Mouse (Mus musculus): Measurements from ENCODE around the gene Edil3. TPM values are rescaled to one million over a fixed set of nuclear protein-coding genes. Genes with fewer than 3 reads are reported as not detected.

Gene Edil3
- 2.0 and 2.3 TPM in 2 replicates for polyA plus RNA-seq (2015; fragmentation: Nextera tagmentation; extraction: Ambion mirVana)

DNA sequence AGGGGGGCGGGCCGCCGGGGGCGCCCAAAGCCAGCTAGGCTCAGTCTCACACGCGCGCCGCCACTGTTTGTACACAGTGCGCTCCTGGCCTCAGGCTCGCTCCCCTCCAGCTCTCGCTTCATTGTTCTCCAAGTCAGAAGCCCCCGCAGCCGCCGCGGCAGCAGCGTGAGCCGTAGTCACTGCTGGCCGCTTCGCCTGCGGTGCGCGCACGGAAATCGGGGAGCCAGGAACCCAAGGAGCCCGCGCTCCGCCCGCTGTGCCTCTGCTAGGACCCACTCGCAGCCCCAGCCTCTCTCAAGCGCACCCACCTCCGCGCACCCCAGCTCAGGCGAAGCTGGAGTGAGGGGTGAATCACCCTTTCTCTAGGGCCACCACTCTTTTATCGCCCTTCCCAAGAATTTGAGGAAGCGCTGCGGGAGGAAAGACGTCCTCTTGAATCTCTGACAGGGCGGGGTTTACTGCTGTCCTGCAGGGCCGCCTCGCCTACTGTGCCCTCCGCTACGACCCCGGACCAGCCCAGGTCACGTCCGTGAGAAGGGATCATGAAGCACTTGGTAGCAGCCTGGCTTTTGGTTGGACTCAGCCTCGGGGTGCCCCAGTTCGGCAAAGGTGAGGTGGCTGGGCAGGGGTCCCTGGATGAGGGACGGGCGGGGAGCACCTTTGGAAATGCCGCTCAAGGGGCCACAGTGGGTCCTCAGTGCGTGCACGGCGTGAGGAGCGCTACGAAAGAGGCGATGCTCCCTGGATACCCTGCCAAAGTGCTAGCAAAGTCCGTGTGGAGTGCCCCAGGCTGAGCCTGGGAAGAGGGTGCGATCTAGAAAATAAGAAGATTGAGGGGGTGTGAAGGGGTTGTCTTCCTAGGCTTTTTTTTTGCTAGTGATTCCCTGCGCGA is at the start of gene Edil3:
Gene Edil3, plus strand, starts transcription at position 33 of the 892 bp plus-strand sequence.
- Histone ChIP-seq H3K36me3 (ENCODE audit: insufficient read depth, low read length) (no peaks in the 10 kb centered on the region), H3K9me3 (replicated peaks; ENCODE audit: low read length) (no peaks in the 10 kb centered on the region), H3K9ac (ENCODE audit: low read depth, low read length) (peak within 1 kb of the TSS; percentile 41), H3K27me3 (ENCODE audit: insufficient read depth, low read length) (0 out of 2 replicates have a peak, but pooled peaks cover 3% of the 10 kb centered on the region), H3K27ac (no peak within 1 kb of the TSS), H3K4me3 (replicated peaks; ENCODE audit: low read depth, low read length) (peak within 1 kb of the TSS; percentile 63), H3K4me1 (replicated peaks; ENCODE audit: insufficient read depth, low read length) (0 out of 2 replicates have a peak, but pooled peaks cover 4% of the 10 kb centered on the region), H3K4me2 (ENCODE audit: low read length) (peak within 1 kb of the TSS; percentile 99)
- DNase-seq (ENCODE audit: low spot score) (peak; percentile 55), ATAC-seq (replicated peaks; ENCODE audit: low FRiP score, low read depth) (peak; percentile 63)
- WGBS: under 1% methylated on average over 50 of the region's 60 CpGs
- TF ChIP-seq CTCF (IDR thresholded peaks at IDR 0.05; ENCODE audit: low read depth): no peak

- no peak overlapping the region for H3K27ac ChIP-seq
- no peaks in the 10 kb centered on the region for H3K36me3 ChIP-seq (ENCODE audit: insufficient read depth, low read length)
- no peak for TF ChIP-seq CTCF (IDR thresholded peaks at IDR 0.05; ENCODE audit: low read depth)
- H3K9ac ChIP-seq (ENCODE audit: low read depth, low read length): no peak overlapping the region
- WGBS: 82% methylated on average over 1 of the region's 1 CpGs
- H3K4me1 ChIP-seq (replicated peaks; ENCODE audit: insufficient read depth, low read length): no peaks in the 10 kb centered on the region
- no peak overlapping the region for H3K4me3 ChIP-seq (replicated peaks; ENCODE audit: low read depth, low read length)
- H3K4me2 ChIP-seq (ENCODE audit: low read length): no peak overlapping the region
- DNase-seq (ENCODE audit: low spot score) (no peak), ATAC-seq (replicated peaks; ENCODE audit: low FRiP score, low read depth) (no peak)
- no peaks in the 10 kb centered on the region for H3K27me3 ChIP-seq (ENCODE audit: insufficient read depth, low read length)
- no peaks in the 10 kb centered on the region for H3K9me3 ChIP-seq (replicated peaks; ENCODE audit: low read length)
Measured at GRCm38 (mm10) chr13:88799186-88799585, 22.1 kb upstream of the Edil3 start.

DNA sequence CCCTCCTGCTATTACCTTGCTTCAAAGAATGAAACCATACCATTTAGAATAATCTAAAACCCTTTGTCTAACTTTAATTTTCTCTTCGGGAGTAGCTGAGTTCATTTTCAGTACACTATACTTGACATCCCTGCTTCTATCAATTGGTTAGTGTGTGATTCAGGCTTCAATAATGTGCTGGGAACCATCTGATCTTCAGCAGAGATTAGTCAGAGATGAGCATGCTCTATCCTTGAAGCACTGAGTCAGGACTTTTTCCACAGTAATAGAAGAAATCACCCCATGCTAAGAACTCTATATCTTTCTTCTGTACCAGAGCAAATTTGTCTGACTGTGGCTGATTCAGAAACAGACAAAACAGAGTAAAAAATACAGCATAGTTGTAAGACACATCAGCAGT is 20.3 kb upstream of the Edil3 start:
- WGBS: 68% methylated on average over 1 of the region's 1 CpGs
- ATAC-seq (replicated peaks; ENCODE audit: low FRiP score, low read depth): no peak
- H3K4me3 ChIP-seq (replicated peaks; ENCODE audit: low read depth, low read length): no peak overlapping the region

GRCm38 (mm10) chr13:88805838-88806237 is 15.4 kb upstream of the Edil3 start:
- H3K4me3 ChIP-seq (replicated peaks; ENCODE audit: low read depth, low read length): no peak overlapping the region
- DNase-seq (ENCODE audit: low spot score) (peak; percentile 53), ATAC-seq (replicated peaks; ENCODE audit: low FRiP score, low read depth) (no peak)
- 43% methylated on average over 1 of the region's 1 CpGs for WGBS
- no peaks in the 10 kb centered on the region for H3K9me3 ChIP-seq (replicated peaks; ENCODE audit: low read length)
- no peak overlapping the region for H3K9ac ChIP-seq (ENCODE audit: low read depth, low read length)
- no peaks in the 10 kb centered on the region for H3K36me3 ChIP-seq (ENCODE audit: insufficient read depth, low read length)
- H3K27me3 ChIP-seq (ENCODE audit: insufficient read depth, low read length): no peaks in the 10 kb centered on the region
- no peak for TF ChIP-seq CTCF (IDR thresholded peaks at IDR 0.05; ENCODE audit: low read depth)
- no peak overlapping the region for H3K27ac ChIP-seq
- no peak overlapping the region for H3K4me2 ChIP-seq (ENCODE audit: low read length)
- no peaks in the 10 kb centered on the region for H3K4me1 ChIP-seq (replicated peaks; ENCODE audit: insufficient read depth, low read length)

More for the DNA sequence above, 20.3 kb upstream of the Edil3 start:
- H3K9me3 ChIP-seq (replicated peaks; ENCODE audit: low read length): no peaks in the 10 kb centered on the region
- H3K4me1 ChIP-seq (replicated peaks; ENCODE audit: insufficient read depth, low read length): no peaks in the 10 kb centered on the region
- H3K27me3 ChIP-seq (ENCODE audit: insufficient read depth, low read length): no peaks in the 10 kb centered on the region
- no peak overlapping the region for H3K4me2 ChIP-seq (ENCODE audit: low read length)
- no peak for DNase-seq (ENCODE audit: low spot score)
- TF ChIP-seq CTCF (IDR thresholded peaks at IDR 0.05; ENCODE audit: low read depth): no peak
- no peak overlapping the region for H3K9ac ChIP-seq (ENCODE audit: low read depth, low read length)
- H3K27ac ChIP-seq: no peak overlapping the region
- H3K36me3 ChIP-seq (ENCODE audit: insufficient read depth, low read length): no peaks in the 10 kb centered on the region

- no peak overlapping the region for H3K9ac ChIP-seq (ENCODE audit: low read depth, low read length)
- no peaks in the 10 kb centered on the region for H3K9me3 ChIP-seq (replicated peaks; ENCODE audit: low read length)
- no peak for TF ChIP-seq CTCF (IDR thresholded peaks at IDR 0.05; ENCODE audit: low read depth)
- no peaks in the 10 kb centered on the region for H3K4me1 ChIP-seq (replicated peaks; ENCODE audit: insufficient read depth, low read length)
- ATAC-seq (replicated peaks; ENCODE audit: low FRiP score, low read depth) (no peak), DNase-seq (ENCODE audit: low spot score) (no peak)
- no peak overlapping the region for H3K27ac ChIP-seq
- no peak overlapping the region for H3K4me2 ChIP-seq (ENCODE audit: low read length)
- H3K4me3 ChIP-seq (replicated peaks; ENCODE audit: low read depth, low read length): no peak overlapping the region
- no peaks in the 10 kb centered on the region for H3K27me3 ChIP-seq (ENCODE audit: insufficient read depth, low read length)
- 88% methylated on average over 3 of the region's 3 CpGs for WGBS
- H3K36me3 ChIP-seq (ENCODE audit: insufficient read depth, low read length): no peaks in the 10 kb centered on the region
Measured at GRCm38 (mm10) chr13:88806269-88806668, 15.0 kb upstream of the Edil3 start.

GRCm38 (mm10) chr13:88810097-88810496 is 11.2 kb upstream of the Edil3 start:
- no peak for DNase-seq (ENCODE audit: low spot score)
- H3K4me2 ChIP-seq (ENCODE audit: low read length): no peak overlapping the region
- WGBS: 89% methylated on average over 1 of the region's 1 CpGs

More at GRCm38 (mm10) chr13:88810097-88810496, 11.2 kb upstream of the Edil3 start:
- H3K9me3 ChIP-seq (replicated peaks; ENCODE audit: low read length): no peaks in the 10 kb centered on the region
- no peaks in the 10 kb centered on the region for H3K36me3 ChIP-seq (ENCODE audit: insufficient read depth, low read length)
- no peak for TF ChIP-seq CTCF (IDR thresholded peaks at IDR 0.05; ENCODE audit: low read depth)
- H3K9ac ChIP-seq (ENCODE audit: low read depth, low read length): no peak overlapping the region
- no peaks in the 10 kb centered on the region for H3K27me3 ChIP-seq (ENCODE audit: insufficient read depth, low read length)
- no peaks in the 10 kb centered on the region for H3K4me1 ChIP-seq (replicated peaks; ENCODE audit: insufficient read depth, low read length)
- no peak overlapping the region for H3K4me3 ChIP-seq (replicated peaks; ENCODE audit: low read depth, low read length)
- no peak for ATAC-seq (replicated peaks; ENCODE audit: low FRiP score, low read depth)
- no peak overlapping the region for H3K27ac ChIP-seq

All from kidney, postnatal 0 days (tissue).